Mouse (Mus musculus): ENCODE data around the gene Ceacam9. TPM values are rescaled to one million over a fixed set of nuclear protein-coding genes. Genes with fewer than 3 reads are reported as not detected.

The Ceacam9 gene
- polyA plus RNA-seq, 2 experiments from 2014 or later = not detected

DNA sequence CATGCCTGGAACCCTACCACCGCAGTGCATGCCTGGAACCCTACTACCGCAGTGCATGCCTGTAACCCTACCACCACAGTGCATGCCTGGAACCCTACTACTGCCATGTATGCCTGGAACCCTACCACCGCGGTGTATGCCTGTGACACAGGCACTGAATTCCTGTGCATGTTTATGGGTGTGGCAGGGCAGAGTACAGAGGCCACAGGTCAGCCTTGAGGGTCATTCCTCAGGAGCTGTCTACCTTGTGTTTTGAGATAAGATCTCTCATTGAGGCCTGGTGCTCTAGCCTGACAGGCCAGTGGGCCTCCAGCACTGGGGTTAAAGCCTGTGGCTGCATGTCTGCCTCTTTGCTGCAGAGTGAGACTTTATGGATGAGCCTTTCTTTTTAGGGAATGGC is 23.6 kb downstream of the Ceacam9 start:
- no peak for ATAC-seq

DNA sequence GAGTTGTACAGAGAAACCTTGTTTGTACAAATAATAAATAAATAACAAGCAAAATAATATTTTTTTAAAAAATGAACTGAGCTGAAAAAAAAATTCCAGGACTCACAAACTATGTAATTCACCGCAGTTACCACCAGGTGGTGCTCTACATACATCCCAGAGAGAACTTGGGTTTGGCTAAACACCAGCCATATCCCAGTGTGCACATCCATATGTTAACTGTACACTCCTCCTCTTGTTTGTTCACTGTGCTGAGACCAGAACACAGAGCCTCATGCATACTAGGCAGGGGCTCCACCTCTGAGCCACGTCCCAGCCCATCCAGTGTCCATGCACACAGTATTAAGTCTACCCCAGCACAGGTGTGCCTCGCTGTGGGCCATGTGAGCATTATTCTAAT is 24.4 kb downstream of the Ceacam9 start:
- no peak for ATAC-seq

DNA sequence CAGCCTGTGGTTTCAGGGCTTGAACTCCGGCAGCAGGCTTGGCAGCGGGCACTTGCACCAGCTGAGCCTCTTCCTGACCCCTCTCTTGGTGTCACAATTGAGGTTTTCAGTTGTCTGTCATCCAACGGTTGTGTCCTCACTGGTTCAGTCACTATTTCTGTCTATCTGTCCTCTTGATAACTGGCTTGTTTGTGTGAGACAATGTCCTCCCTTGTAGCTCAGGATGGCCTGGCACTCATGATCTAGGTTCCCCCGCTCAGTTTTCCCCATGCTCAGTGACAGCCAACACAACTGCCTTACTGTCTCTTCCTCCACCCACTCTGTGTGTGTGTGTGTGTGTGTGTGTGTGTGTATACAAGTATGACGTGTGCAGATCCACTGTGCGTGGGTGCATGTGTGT is 25.9 kb downstream of the Ceacam9 start:
- ATAC-seq = no peak

DNA sequence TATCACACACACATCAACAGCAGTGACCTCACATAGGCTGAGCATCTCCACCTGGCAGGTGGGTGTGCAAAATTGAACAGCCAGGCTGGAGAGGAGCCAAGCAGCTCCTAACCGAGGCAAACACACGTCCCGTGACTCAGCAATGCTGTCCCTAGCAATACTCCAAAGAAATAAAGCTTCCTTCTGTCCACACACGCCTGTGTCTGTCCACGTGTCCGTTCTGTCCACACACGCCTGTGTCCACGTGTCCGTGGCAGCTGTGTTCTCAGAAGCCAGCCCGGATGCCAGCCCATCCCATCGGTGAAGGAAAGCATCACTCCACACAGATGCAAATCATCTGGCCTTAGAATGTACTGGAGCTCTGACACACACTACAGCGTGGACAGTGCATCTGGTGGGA is 30.3 kb downstream of the Ceacam9 start:
- ATAC-seq = no peak

DNA sequence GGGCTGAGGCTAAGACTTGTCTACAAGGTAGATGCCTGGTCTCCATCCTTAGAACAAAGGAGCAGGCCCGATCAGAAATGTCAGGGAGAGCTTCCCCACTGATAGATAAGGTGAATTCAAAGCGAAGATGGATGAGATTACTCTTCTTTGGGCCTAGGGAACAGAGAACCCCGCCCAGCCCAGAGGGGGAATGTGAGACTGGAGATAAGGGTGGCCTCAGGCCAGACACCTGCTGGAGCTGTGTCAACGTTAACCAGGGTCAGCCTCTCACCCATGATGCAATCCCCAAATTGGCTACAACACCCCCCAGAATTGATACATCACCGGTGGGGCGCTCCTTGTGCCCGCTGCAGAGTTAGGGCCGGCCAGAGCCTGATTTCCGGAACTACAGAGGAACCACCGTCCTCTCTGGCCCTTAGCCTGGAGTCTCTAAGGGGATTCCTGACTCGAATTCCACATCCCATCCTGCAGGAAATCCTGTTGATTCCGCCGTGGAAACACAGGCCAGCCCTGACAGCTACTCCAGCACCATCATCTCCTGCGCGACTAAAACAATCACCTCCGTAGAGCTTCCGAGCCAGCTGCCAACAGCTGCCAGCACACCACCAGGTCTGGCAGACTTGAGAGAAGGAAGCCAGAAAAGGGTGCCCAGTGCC is 33.8 kb downstream of the Ceacam9 start:
- ATAC-seq = no peak

DNA sequence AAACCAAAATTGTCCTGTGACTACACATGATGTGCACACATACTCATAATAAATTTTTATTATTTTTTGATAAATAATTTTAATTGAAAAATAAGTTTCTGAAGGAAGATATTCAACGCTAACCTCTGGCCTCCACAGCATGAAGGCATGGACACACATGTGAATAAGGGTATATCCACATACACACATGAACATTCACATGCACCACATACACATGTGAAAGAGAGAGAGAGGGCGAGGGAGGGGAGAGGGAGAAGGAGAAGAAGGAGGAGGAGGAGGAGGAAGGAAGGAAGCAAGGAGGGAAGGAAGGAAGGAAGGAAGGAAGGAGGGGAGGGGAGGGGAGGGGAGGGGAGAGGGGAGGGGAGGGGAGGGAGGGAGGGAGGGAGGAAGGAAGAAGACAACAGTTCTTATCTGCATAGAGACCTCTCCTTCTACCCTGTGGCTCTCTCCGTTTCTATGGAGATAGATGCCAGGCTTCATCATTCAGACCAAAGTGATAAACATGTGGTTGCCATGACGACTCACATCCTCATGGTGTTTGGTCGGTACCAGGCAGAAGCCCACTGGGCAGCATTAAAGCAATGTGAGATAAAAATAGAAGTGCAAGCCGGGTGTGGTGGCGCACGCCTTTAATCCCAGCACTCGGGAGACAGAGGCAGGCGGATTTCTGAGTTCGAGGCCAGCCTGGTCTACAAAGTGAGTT is 37.3 kb downstream of the Ceacam9 start:
- no peak for ATAC-seq

DNA sequence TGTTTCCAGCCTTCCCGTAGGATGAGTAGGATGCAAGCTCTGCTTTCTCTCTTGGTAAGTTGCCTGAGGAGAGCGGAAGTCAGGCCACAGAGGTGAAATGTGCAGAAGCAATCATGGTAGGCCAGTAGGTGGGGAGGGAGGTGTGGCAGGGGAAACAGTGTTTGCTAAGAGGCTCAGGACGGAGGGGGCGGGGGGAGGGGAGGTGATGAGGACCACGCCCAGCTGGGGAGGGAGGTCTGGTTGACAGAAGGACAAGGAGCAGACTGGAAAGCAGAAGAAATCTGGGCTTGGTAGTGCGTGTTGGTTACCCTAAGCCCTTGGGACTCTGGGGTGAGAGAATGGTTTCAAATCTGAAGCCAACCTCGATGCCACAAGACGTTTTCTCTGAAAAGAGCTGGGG is 38.6 kb downstream of the Ceacam9 start:
- peak; percentile 57 for ATAC-seq

DNA sequence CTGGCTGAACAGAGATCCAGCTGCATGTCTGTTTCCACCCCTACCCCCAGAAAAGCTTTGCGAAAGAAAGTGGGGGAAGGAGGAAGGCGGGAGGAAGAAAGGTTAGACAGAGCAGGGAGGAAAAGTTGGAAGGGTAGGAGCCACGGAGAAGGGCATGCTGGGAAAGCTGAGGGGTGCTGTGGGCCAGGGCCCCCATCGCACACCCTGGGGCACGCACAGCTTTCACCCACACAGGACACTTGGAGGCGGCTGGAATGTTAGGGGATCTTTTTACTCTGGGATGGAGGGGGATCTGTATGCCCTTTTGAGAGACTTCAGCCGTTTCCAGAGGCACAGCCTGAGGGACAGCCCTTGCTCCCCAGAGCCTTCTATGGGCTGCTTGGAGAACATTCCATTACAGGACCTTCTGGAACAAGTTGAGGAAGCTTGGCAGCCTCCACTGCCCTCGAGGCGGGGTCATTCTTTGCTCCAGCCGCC is 39.3 kb downstream of the Ceacam9 start:
- ATAC-seq = no peak

DNA sequence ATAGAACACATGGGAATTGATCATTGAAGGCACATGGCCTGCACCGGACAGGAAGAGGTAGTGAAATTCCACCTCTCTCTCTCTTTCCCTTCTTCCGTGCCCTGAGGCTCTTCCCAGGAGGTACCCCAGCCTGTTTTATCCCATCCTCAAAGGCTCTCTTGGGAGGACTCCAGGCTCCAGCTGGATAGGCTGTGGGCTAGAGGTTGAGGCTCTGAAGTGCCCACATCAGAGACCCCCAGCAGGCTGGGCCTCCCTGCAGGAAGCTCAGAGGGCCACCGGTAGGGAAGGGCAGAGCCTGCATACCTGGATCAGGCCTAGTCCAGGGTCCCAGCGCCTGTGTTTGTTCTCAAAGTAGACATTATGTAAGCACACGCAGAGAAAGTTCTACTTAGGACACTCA is 39.9 kb downstream of the Ceacam9 start:
- ATAC-seq = no peak

DNA sequence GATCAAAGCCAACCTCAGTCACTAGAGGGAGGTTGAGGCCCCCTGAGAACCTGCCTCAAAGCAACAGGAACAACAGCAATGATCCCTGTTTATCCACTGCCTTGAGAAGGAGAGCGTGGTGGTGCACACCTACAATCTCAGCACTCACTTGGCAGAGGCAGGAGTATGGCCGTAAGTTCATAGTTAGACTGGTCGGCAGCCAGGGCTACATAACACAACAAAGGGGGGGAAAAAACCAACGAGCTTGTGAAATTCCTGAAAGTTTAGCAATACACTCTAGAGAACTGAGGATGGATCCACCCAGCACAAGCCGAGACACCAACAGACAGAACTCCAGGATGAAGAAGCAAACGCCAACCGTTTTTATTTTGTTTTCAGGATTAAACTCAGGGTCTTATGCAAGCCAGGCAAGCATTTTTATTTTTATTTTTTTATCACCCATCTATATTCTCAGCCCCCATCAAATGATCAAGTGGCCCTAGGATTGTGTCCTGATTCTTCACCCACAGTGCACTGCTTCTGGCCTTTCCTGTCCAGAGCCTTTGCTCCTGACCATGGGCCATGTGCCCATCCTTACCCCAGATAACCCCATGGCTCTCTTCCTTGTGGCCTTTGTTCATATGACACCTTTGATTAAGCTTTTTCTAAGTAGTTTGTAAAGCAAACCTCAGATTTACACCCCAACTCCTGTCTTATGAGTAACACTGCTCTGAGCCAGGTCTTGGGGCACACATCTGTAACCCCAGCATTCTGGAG is 41.9 kb downstream of the Ceacam9 start:
- ATAC-seq = no peak

DNA sequence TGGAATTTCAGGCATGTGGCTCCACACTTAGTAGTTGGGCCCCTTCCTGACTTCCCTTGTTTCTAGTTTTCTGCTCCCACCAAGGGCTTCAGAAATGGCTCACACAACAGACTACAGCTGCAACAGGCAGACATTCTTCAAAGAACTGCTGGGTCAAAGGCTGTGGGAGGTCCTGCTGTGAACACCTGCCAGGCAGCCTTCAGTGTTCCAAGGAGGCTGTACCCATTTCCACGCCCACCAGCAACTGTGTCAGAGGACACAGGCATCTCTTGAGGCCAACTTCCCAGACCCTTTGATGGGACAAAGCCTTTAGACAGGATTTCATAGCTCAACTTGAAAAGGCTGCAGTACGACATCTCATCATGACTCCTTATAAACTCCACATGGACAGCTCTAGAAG is 44.7 kb downstream of the Ceacam9 start:
- no peak for ATAC-seq

Other genes with a start within 250 kb of the Ceacam9 start
- under 1 TPM in 1 of 2 experiments, not detected in 1; 0.22 TPM for gene Npas1, start 244.2 kb upstream of the Ceacam9 start, polyA plus RNA-seq (2017; shearing (Covaris generic))
- gene Arhgap35, start 106.9 kb upstream of the Ceacam9 start, polyA plus RNA-seq (2017; shearing (Covaris generic)) = 1 to 10 TPM; 2.1 to 2.2 TPM
- under 1 TPM in 1 of 2 experiments, not detected in 1; 0.32 TPM for gene Ceacam15, start 46.2 kb upstream of the Ceacam9 start, polyA plus RNA-seq (2017; shearing (Covaris generic))
- gene Ap2s1, start 16.5 kb downstream of the Ceacam9 start, polyA plus RNA-seq (2017; shearing (Covaris generic)) = 100 to 1,000 TPM; 101 to 111 TPM
- gene Slc1a5, start 59.4 kb downstream of the Ceacam9 start, polyA plus RNA-seq (2017; shearing (Covaris generic)) = 100 to 1,000 TPM; 143 to 179 TPM
- 10 to 100 TPM; 23.0 to 23.1 TPM for gene Strn4, start 94.0 kb downstream of the Ceacam9 start, polyA plus RNA-seq (2017; shearing (Covaris generic))
- gene Fkrp, start 94.8 kb downstream of the Ceacam9 start, polyA plus RNA-seq (2017; shearing (Covaris generic)) = 1 to 10 TPM; 6.5 to 7.5 TPM
- 10 to 100 TPM; 45.7 to 47.6 TPM for gene Prkd2, start 121.0 kb downstream of the Ceacam9 start, polyA plus RNA-seq (2017; shearing (Covaris generic))
- not detected for gene Dact3, start 153.4 kb downstream of the Ceacam9 start, polyA plus RNA-seq (2017; shearing (Covaris generic))
- gene Gng8, start 169.9 kb downstream of the Ceacam9 start, polyA plus RNA-seq (2017; shearing (Covaris generic)) = not detected
- 10 to 100 TPM; 11.8 to 13.2 TPM for gene Ptgir, start 184.6 kb downstream of the Ceacam9 start, polyA plus RNA-seq (2017; shearing (Covaris generic))
- 100 to 1,000 TPM; 106 to 159 TPM for gene Calm3, start 202.2 kb downstream of the Ceacam9 start, polyA plus RNA-seq (2017; shearing (Covaris generic))
- not detected for gene Pnmal2, start 222.8 kb downstream of the Ceacam9 start, polyA plus RNA-seq (2017; shearing (Covaris generic))
- not detected for gene Pnmal1, start 237.8 kb downstream of the Ceacam9 start, polyA plus RNA-seq (2017; shearing (Covaris generic))

All from activated CD4-positive, CD25-positive, alpha-beta regulatory T cell, adult 4 months (primary cell).